Mouse (Mus musculus): Measurements from ENCODE around the gene Usf1. TPM values are rescaled to one million over a fixed set of nuclear protein-coding genes. Genes with fewer than 3 reads are reported as not detected.

Gene Usf1
- total RNA-seq, 2 experiments from 2014 or later = 105 TPM

DNA sequence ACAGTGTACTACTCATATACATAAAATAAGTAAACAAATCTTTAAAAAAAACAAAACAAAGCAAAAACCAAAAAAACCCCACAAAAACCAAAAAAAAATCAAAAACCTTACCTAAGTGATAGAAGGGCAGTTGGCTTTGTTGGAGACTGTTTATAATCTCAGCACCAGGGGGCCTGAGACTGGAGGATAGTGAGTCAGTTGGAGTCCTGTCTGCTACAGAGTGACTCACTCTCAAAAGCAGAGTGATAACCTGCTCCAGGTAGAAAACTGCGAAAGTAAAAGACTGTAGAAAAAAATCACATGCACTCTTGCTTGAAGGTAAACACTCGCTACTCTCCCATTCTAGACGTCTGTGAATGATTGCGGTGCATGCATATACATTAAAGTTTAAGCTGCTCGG is 33.9 kb downstream of the Usf1 start:
- DNase-seq (ENCODE audit: low spot score in 2 of 2) = no peak
- intact Hi-C loops (cut with DNase I) = loop anchor here (10.0 kb wide), 1 partner anchor 270 kb away; no protein-coding TSS in a partner anchor

DNA sequence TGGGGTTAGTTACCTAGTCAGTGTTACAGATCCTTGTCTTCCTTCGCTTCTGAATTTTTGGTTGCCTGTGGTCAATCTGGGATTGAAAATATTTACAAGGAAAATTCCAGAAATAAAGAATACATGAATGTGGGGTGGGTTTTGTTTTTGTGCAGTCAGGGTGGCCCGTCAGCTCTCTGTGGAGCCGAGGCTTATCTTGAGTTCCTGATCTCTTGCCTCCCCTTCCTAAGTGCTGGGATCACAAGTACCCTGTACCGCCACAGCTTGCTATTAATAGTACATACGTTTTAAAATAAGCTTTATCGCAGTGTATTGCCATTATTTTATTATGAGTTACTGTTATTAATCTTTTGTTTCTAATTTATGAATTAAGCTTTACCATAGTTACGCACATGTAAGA is 35.7 kb downstream of the Usf1 start:
- DNase-seq (ENCODE audit: low spot score in 2 of 2) = no peak
- intact Hi-C loops (cut with DNase I) = loop anchor here (10.0 kb wide), 1 partner anchor 272 kb away; no protein-coding TSS in a partner anchor

- DNase-seq (ENCODE audit: low spot score in 2 of 2) = no peak
- intact Hi-C loops (cut with DNase I) = loop anchor here (10.0 kb wide), 1 partner anchor 273 kb away; no protein-coding TSS in a partner anchor
These were observed 36.6 kb downstream of the Usf1 start for GRCm38 (mm10) chr1:171447692-171448091.

DNA sequence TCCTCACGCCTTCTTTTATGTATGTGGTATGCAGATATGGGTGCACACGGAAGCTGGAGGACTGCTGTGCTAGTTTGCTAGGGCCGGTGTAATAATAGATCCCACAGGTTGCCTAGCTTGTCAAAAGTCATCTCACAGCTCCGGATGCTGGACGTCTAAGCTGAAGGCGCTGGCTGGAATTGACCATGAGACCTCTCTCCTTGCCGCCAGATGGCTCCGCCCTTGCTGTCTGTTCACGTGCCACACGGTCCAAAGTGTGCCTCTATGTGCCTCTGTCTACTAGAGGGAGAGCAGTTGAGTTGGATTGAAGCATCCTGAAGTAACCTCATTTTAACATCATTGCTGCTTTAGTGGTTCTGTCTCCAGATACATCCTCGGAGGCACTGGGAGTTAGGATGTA is 38.9 kb downstream of the Usf1 start:
- intact Hi-C loops (cut with DNase I) = no loop called here
- no peak for DNase-seq (ENCODE audit: low spot score in 2 of 2)

- intact Hi-C loops (cut with DNase I) = no loop called here
- no peak for DNase-seq (ENCODE audit: low spot score in 2 of 2)
These were observed 39.9 kb downstream of the Usf1 start for GRCm38 (mm10) chr1:171451001-171451400.

- no peak for DNase-seq (ENCODE audit: low spot score in 2 of 2)
- intact Hi-C loops (cut with DNase I) = no loop called here
These were observed 41.4 kb downstream of the Usf1 start for GRCm38 (mm10) chr1:171452522-171452921.

GRCm38 (mm10) chr1:171452923-171453322 is 41.8 kb downstream of the Usf1 start:
- DNase-seq (ENCODE audit: low spot score in 2 of 2) = no peak
- intact Hi-C loops (cut with DNase I) = no loop called here

DNA sequence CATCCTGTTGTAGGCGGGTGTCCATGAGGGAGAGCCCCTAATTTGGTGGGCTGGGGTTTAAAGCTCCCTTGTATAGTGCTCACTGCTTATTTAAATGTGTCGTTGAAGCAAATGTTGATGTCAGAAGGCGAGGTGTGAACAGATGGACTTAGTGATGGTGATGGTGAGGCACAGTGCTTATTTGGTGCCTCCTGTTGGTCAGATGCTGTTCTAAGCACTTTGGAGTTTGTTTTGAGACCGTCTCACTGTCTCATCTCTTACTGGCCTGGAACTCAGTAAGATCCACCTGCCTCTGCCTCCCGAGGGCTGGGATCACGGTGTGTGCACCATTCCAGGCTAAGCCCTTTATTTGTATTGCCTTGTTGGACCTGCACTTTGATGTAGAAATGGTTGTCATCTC is 43.8 kb downstream of the Usf1 start:
- intact Hi-C loops (cut with DNase I) = no loop called here
- no peak for DNase-seq (ENCODE audit: low spot score in 2 of 2)

DNA sequence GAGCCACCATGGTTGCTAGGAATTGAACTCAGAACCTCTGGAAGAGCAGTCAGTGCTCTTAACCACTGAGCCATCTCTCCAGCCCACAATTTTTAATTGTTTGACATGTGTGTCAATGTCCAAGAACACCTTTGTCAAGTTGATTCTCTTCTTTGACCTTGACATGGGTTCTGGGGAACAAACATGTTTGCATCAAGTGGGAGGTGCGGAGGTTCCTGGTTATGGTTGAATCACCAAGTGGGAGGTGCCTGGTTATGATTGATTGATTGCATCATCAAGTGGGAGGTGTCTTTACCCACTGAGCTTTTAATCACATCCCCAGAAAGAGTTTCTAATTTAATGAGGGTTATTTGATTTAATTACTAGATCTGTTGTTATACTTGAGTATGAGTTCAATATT is 46.5 kb downstream of the Usf1 start:
- intact Hi-C loops (cut with DNase I) = no loop called here
- DNase-seq (ENCODE audit: low spot score in 2 of 2) = no peak

DNA sequence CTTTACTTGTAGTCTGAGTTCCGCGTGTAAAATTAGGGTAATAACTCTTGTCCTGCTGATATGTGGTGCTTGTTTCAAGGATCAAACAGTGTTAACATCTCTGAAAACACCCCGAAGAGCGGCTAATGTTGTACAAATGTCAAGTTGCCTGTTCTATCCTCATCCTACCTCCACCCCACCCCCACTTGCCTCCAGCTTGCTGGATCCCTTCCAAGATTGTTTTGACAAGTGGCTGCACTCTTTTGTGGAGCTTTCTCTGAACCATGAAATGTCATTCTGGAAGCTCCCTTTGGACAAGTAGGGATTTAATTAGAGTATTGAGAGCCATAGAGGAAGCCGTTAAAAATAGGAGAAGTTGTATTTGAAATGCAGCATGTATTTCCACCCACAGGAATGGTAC is 48.7 kb downstream of the Usf1 start:
- intact Hi-C loops (cut with DNase I) = no loop called here
- no peak for DNase-seq (ENCODE audit: low spot score in 2 of 2)

- intact Hi-C loops (cut with DNase I) = no loop called here
- DNase-seq (ENCODE audit: low spot score in 2 of 2) = no peak
These were observed 49.7 kb downstream of the Usf1 start for GRCm38 (mm10) chr1:171460551-171461503.

DNA sequence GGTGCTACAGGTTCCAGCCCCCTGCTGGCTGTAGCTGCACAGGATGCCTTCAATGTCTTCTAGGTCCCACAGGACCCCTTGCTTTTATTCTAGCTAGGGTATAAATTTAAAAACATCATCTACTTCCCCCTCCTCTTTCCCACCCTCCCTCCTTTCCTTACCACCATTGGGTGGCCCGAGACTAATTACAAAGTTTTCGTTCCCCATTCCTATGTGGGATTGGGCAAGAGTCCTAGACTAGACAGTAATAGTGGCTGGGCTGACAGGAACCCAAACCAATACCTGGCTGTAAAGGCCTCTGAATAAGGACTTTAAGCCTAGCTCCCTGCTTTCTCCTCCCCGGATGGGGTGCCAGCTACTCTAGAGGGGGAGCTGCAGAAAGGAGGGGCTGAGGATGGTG is 52.0 kb downstream of the Usf1 start:
- no peak for DNase-seq (ENCODE audit: low spot score in 2 of 2)
- intact Hi-C loops (cut with DNase I) = no loop called here

GRCm38 (mm10) chr1:171465749-171466412 is 54.8 kb downstream of the Usf1 start:
- intact Hi-C loops (cut with DNase I) = no loop called here
- DNase-seq (ENCODE audit: low spot score in 2 of 2) = no peak

GRCm38 (mm10) chr1:171466565-171466964 is 55.5 kb downstream of the Usf1 start:
- no peak for DNase-seq (ENCODE audit: low spot score in 2 of 2)
- intact Hi-C loops (cut with DNase I) = no loop called here

Other genes with a start within 250 kb of the Usf1 start
- gene Pcp4l1, start 215.0 kb upstream of the Usf1 start, total RNA-seq (2021) = 100 to 1,000 TPM in 1 of 2 experiments, 10 to 100 TPM in 1; 70.0 to 130 TPM
- under 1 TPM in 1 of 2 experiments, not detected in 1; 0.21 TPM for gene Nr1i3, start 197.3 kb upstream of the Usf1 start, total RNA-seq (2021)
- gene Tomm40l, start 188.8 kb upstream of the Usf1 start, total RNA-seq (2021) = 10 to 100 TPM; 71.8 to 89.6 TPM
- 1 to 10 TPM; 2.7 to 3.1 TPM for gene Apoa2, start 186.3 kb upstream of the Usf1 start, total RNA-seq (2021)
- gene Fcer1g, start 176.9 kb upstream of the Usf1 start, total RNA-seq (2021) = 10 to 100 TPM; 14.9 to 15.1 TPM
- gene Adamts4, start 160.9 kb upstream of the Usf1 start, total RNA-seq (2021) = 10 to 100 TPM; 10.9 to 12.8 TPM
- 100 to 1,000 TPM; 258 to 278 TPM for gene Ndufs2, start 159.9 kb upstream of the Usf1 start, total RNA-seq (2021)
- 10 to 100 TPM; 58.1 to 63.6 TPM for gene B4galt3, start 141.0 kb upstream of the Usf1 start, total RNA-seq (2021)
- gene Ppox, start 130.1 kb upstream of the Usf1 start, total RNA-seq (2021) = 10 to 100 TPM; 19.9 to 29.4 TPM
- gene Usp21, start 123.3 kb upstream of the Usf1 start, total RNA-seq (2021) = 10 to 100 TPM; 59.6 to 64.1 TPM
- gene Ufc1, start 116.3 kb upstream of the Usf1 start, total RNA-seq (2021) = 100 to 1,000 TPM; 105 to 115 TPM
- 10 to 100 TPM; 38.2 to 39.8 TPM for gene Dedd, start 82.2 kb upstream of the Usf1 start, total RNA-seq (2021)
- 10 to 100 TPM; 42.2 to 43.4 TPM for gene Nit1, start 65.7 kb upstream of the Usf1 start, total RNA-seq (2021)
- gene Pfdn2, start 65.6 kb upstream of the Usf1 start, total RNA-seq (2021) = 100 to 1,000 TPM; 154 to 158 TPM
- gene Klhdc9, start 50.5 kb upstream of the Usf1 start, total RNA-seq (2021) = 1 to 10 TPM; 6.2 TPM
- 1 to 10 TPM; 1.9 to 2.1 TPM for gene Nectin4, start 41.2 kb upstream of the Usf1 start, total RNA-seq (2021)
- 1 to 10 TPM; 1.9 to 2.8 TPM for gene Arhgap30, start 22.4 kb upstream of the Usf1 start, total RNA-seq (2021)
- 1 to 10 TPM; 2.0 to 3.0 TPM for gene Tstd1, start 7.6 kb downstream of the Usf1 start, total RNA-seq (2021)
- 1 to 10 TPM; 5.5 to 7.2 TPM for gene F11r, start 26.2 kb downstream of the Usf1 start, total RNA-seq (2021)
- gene Alyref2, start 92.2 kb downstream of the Usf1 start, total RNA-seq (2021) = 1 to 10 TPM; 5.3 TPM
- gene Itln1, start 124.0 kb downstream of the Usf1 start, total RNA-seq (2021) = not detected
- not detected for gene Cd244a, start 147.9 kb downstream of the Usf1 start, total RNA-seq (2021)
- not detected for gene Ly9, start 196.1 kb downstream of the Usf1 start, total RNA-seq (2021)
- not detected for gene Slamf7, start 241.7 kb downstream of the Usf1 start, total RNA-seq (2021)

All from left cerebral cortex, postnatal 25 days (tissue).